ENCODE assay signal across 15 mouse cellular contexts in genomic region chr9:118401170-118401569, GRCm38 (mm10).
DNase-seq lines count a peak whose midpoint lies in the region; ATAC-seq and TF ChIP-seq lines count a peak whose summit lies in the region.
"Had no signal": no experiment of that assay in that cellular context is flagged by ENCODE, and none has a peak within 500 bp of the region (broad histone marks: within the 10 kb centered on the region; RNA-seq: fewer than 3 reads in every experiment).

No protein-coding gene starts in this region.

- peak; percentile 52; the same call in 1 of the 2 replicates for ATAC-seq in limb, embryonic 11.5 days (ENCODE audit: insufficient number of reproducible peaks, low FRiP score, low TSS enrichment, low read depth)
- ATAC-seq in limb, embryonic 15.5 days (ENCODE audit: insufficient number of reproducible peaks, low FRiP score, low TSS enrichment, low read depth): peak; percentile 41; the same call in 1 of the 2 replicates
- ATAC-seq in erythroblast, adult 5-6 weeks (replicated peaks; ENCODE audit: low FRiP score, poor library complexity, severe bottlenecking): no peak

- no peaks in the 10 kb centered on the region for H3K27me3 ChIP-seq in limb, embryonic 11.5 days (ENCODE audit: control insufficient read depth, insufficient read depth, low read length)
- H3K27me3 ChIP-seq in limb, embryonic 10.5 days (ENCODE audit: low read depth, poor library complexity, severe bottlenecking): no peaks in the 10 kb centered on the region
- no peaks in the 10 kb centered on the region for H3K27me3 ChIP-seq in spleen, adult 2 months (ENCODE audit: control insufficient read depth, insufficient read depth, low read length)
- H3K27me3 ChIP-seq in limb, embryonic 15.5 days: no peaks in the 10 kb centered on the region

- no peak overlapping the region for H3K9ac ChIP-seq in limb, embryonic 11.5 days (ENCODE audit: low read length)
- H3K9ac ChIP-seq in limb, embryonic 15.5 days: no peak overlapping the region

- TF ChIP-seq POLR2A in spleen, adult 2 months (IDR thresholded peaks at IDR 0.05; ENCODE audit: low read depth, low read length): no peak

- no peak overlapping the region for H3K4me3 ChIP-seq in limb, embryonic 11.5 days (ENCODE audit: low read depth, low read length)
- H3K4me3 ChIP-seq in limb, embryonic 10.5 days: no peak overlapping the region
- H3K4me3 ChIP-seq in spleen, adult 2 months (ENCODE audit: extremely low read depth, insufficient read depth, insufficient read length): no peak overlapping the region
- H3K4me3 ChIP-seq in limb, embryonic 15.5 days: no peak overlapping the region
- H3K4me3 ChIP-seq: left cerebral cortex, adult 2 months had no signal

- no peak for TF ChIP-seq CTCF in spleen, adult 2 months (IDR thresholded peaks at IDR 0.05; ENCODE audit: extremely low read depth, insufficient read depth, insufficient read length, insufficient replicate concordance)

- no peaks in the 10 kb centered on the region for H3K9me3 ChIP-seq in limb, embryonic 11.5 days (ENCODE audit: control insufficient read depth, low read length)
- no peaks in the 10 kb centered on the region for H3K9me3 ChIP-seq in limb, embryonic 10.5 days (replicated peaks)
- no peaks in the 10 kb centered on the region for H3K9me3 ChIP-seq in limb, embryonic 15.5 days

- H3K36me3 ChIP-seq in limb, embryonic 11.5 days (ENCODE audit: control insufficient read depth, insufficient read depth, low read length): no peaks in the 10 kb centered on the region
- H3K36me3 ChIP-seq in limb, embryonic 10.5 days: no peaks in the 10 kb centered on the region
- H3K36me3 ChIP-seq in spleen, adult 2 months (ENCODE audit: control insufficient read depth, insufficient read depth, low read length): no peaks in the 10 kb centered on the region
- no peaks in the 10 kb centered on the region for H3K36me3 ChIP-seq in limb, embryonic 15.5 days

- no peak for DNase-seq in limb, embryonic 11.5 days (ENCODE audit: low spot score)
- DNase-seq in limb, embryonic 10.5 days (ENCODE audit: low spot score): no peak
- no peak for DNase-seq in spleen, adult 2 months (ENCODE audit: low read depth in 1 of 2, low spot score in 2 of 2)
- no peak for DNase-seq in spleen, postnatal 4 days (ENCODE audit: low spot score in 2 of 2)
- DNase-seq in left cerebral cortex, adult 8-10 months (ENCODE audit: low spot score in 2 of 2): no peak
- DNase-seq: adrenal gland, postnatal 14 days; cerebellum, adult 2 months; gastrocnemius, postnatal 10 days; heart, postnatal 36 days; lung, postnatal 36 days; right cerebral cortex, adult 18-20 months; spleen, adult 18-20 months had no signal

- no peak overlapping the region for H3K27ac ChIP-seq in limb, embryonic 11.5 days (replicated peaks; ENCODE audit: low read depth, low read length)
- H3K27ac ChIP-seq in limb, embryonic 10.5 days: no peak overlapping the region
- H3K27ac ChIP-seq in spleen, adult 2 months (ENCODE audit: insufficient read depth, low read length): peak overlapping the region; percentile 6
- no peak overlapping the region for H3K27ac ChIP-seq in limb, embryonic 15.5 days
- H3K27ac ChIP-seq: left cerebral cortex, adult 2 months had no signal

- no peaks in the 10 kb centered on the region for H3K4me1 ChIP-seq in limb, embryonic 11.5 days (ENCODE audit: control insufficient read depth, insufficient read depth, low read length)
- peaks cover 17% of the 10 kb centered on the region; the same call in 1 of the 2 replicates for H3K4me1 ChIP-seq in limb, embryonic 10.5 days
- H3K4me1 ChIP-seq in spleen, adult 2 months (ENCODE audit: control insufficient read depth, insufficient read depth, insufficient read length): peaks cover 3% of the 10 kb centered on the region; the same call in 1 of the 2 replicates
- 0 out of 2 replicates have a peak, but pooled peaks cover 3% of the 10 kb centered on the region for H3K4me1 ChIP-seq in limb, embryonic 15.5 days

- H3K4me2 ChIP-seq in limb, embryonic 11.5 days (ENCODE audit: low read depth, severe bottlenecking): no peak overlapping the region
- H3K4me2 ChIP-seq in limb, embryonic 15.5 days: no peak overlapping the region
